Mouse (Mus musculus): ENCODE results near the gene Snx20. TPM values are rescaled to one million over a fixed set of nuclear protein-coding genes. Genes with fewer than 3 reads are reported as not detected.

Gene Snx20
- total and polyA plus RNA-seq, 2 experiments from 2014 or later: 1.6 to 1.9 TPM

DNA sequence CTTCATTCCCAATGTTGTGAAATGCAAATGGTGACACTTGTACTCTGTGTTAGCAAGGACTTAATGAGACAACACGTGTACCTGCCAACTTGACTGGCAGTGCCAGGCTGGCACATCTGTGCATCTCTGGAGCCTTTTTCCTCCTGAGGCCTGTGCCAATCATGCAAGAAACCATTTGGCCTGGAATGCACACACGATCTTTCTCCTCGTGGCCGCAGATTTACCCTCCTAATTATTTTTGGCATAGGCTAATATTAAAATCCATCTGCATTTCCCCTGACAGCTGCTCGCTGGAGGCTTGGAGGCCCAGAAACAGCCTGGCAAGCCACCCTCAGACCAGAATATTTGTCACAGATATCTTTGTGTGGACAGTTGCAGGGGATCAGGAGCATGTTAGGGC lies 58.3 kb downstream of the Snx20 start:
- Histone ChIP-seq H3K4me2 (ENCODE audit: low read depth) (no peak overlapping the region), H3K9ac (no peak overlapping the region), H3K27me3 (ENCODE audit: insufficient read depth, low read length) (no peaks in the 10 kb centered on the region), H3K36me3 (ENCODE audit: insufficient read depth) (no peaks in the 10 kb centered on the region), H3K9me3 (ENCODE audit: low read length) (no peaks in the 10 kb centered on the region), H3K4me1 (ENCODE audit: insufficient read depth) (peaks cover 29% of the 10 kb centered on the region), H3K27ac (ENCODE audit: low read depth, low read length) (no peak overlapping the region), H3K4me3 (ENCODE audit: low read depth, low read length) (no peak overlapping the region)
- DNase-seq: peak; percentile 28
- TF ChIP-seq CTCF (IDR thresholded peaks at IDR 0.05; ENCODE audit: low read depth): no peak
- no peak for ATAC-seq
- WGBS: 25% methylated on average over 5 of the region's 5 CpGs

Other genes with a start within 250 kb of the Snx20 start
- gene Nkd1, start 114.8 kb downstream of the Snx20 start, total RNA-seq (2014; rRNA removed): 18.8 and 22.8 TPM in 2 replicates
- 30.5 and 33.6 TPM in 2 replicates for gene Nkd1, start 114.8 kb downstream of the Snx20 start, polyA plus RNA-seq (2015; fragmentation: Nextera tagmentation; extraction: Ambion mirVana)
- 0.38 and 0.76 TPM in 2 replicates for gene Nod2, start 11.2 kb upstream of the Snx20 start, total RNA-seq (2014; rRNA removed)
- 0.05 and 0.06 TPM in 2 replicates for gene Nod2, start 11.2 kb upstream of the Snx20 start, polyA plus RNA-seq (2015; fragmentation: Nextera tagmentation; extraction: Ambion mirVana)
- gene Cyld, start 60.9 kb upstream of the Snx20 start, total RNA-seq (2014; rRNA removed): 18.1 and 22.7 TPM in 2 replicates
- 6.5 and 10.6 TPM in 2 replicates for gene Cyld, start 60.9 kb upstream of the Snx20 start, polyA plus RNA-seq (2015; fragmentation: Nextera tagmentation; extraction: Ambion mirVana)